Comparison of ENCODE assay signal across 23 mouse cellular contexts in the genomic region with DNA sequence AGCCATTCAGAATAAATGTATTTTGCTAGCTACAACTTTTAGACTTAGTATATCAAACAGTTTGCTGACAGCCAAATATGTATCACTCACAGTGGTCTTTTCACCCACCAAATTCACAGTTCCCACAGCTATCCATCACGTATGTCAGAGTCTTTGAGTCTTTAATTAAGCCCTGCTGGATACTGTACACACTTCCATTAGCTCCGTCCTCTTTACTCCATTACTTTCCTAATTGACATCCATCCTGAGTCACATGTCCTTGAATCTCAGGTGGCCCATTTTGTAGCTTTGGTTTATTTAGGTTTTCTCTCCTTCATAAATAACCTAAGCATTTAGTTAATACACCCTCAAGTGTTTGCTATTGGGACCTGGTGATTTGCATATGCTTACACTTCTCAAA.
"Had no signal": no experiment of that assay in that cellular context is flagged by ENCODE, and none has a peak within 500 bp of the region (broad histone marks: within the 10 kb centered on the region; RNA-seq: fewer than 3 reads in every experiment).

No protein-coding gene starts in this region.

- H3K9ac ChIP-seq: heart, embryonic 12.5 days; hindbrain, embryonic 14.5 days; kidney, embryonic 15.5 days; limb, embryonic 12.5 days; liver, embryonic 13.5 days had no signal

- H3K4me1 ChIP-seq: heart, embryonic 10.5 days; heart, embryonic 12.5 days; liver, embryonic 13.5 days had no signal

- H3K36me3 ChIP-seq: heart, embryonic 10.5 days; heart, embryonic 12.5 days; kidney, embryonic 15.5 days; limb, embryonic 10.5 days; limb, embryonic 12.5 days; liver, embryonic 13.5 days had no signal

- ATAC-seq: hindbrain, postnatal 0 days; intestine, embryonic 16.5 days had no signal

- H3K4me3 ChIP-seq: heart, embryonic 10.5 days; heart, embryonic 12.5 days; kidney, embryonic 15.5 days; layer of hippocampus, adult 2 months; left cerebral cortex, adult 2 months; limb, embryonic 10.5 days; limb, embryonic 12.5 days; liver, embryonic 13.5 days had no signal

- H3K27ac ChIP-seq: heart, embryonic 10.5 days; hindbrain, postnatal 0 days; kidney, embryonic 15.5 days; kidney, postnatal 0 days; layer of hippocampus, adult 2 months; left cerebral cortex, adult 2 months; limb, embryonic 12.5 days; liver, embryonic 13.5 days had no signal

- H3K27me3 ChIP-seq: kidney, embryonic 15.5 days; limb, embryonic 12.5 days; liver, embryonic 13.5 days had no signal

- DNase-seq: gastrocnemius, postnatal 14 days; gastrocnemius, postnatal 36 days; heart, adult 18-20 months; heart, postnatal 10 days; kidney, adult 11 months; kidney, adult 2 months; kidney, adult 9 months; kidney, postnatal 14 days; kidney, postnatal 4 days; liver; liver, embryonic 13.5 days had no signal

- H3K4me2 ChIP-seq: heart, embryonic 12.5 days; hindbrain, embryonic 14.5 days; kidney, embryonic 15.5 days; limb, embryonic 12.5 days; liver, embryonic 11.5 days; liver, embryonic 13.5 days had no signal

- H3K9me3 ChIP-seq: heart, embryonic 10.5 days; heart, embryonic 12.5 days; kidney, embryonic 15.5 days; limb, embryonic 10.5 days; liver, embryonic 13.5 days had no signal
